Mouse (Mus musculus) intestine, embryonic 14.5 days (tissue): ENCODE data around the gene Rufy3. TPM values are rescaled to one million over a fixed set of nuclear protein-coding genes. Genes with fewer than 3 reads are reported as not detected.
A peak's percentile ranks its signal among the peaks of the same experiment; 100 is the strongest.

Experiments used
- ATAC-seq: fragments of 200-750 bp; cut with Nextera tagmentation; replicated peaks from 2 replicates; pipeline ENCODE4 v1.8.0; 2017; ENCODE audit warnings: low read depth, moderate number of reproducible peaks, moderate TSS enrichment, moderate library complexity; ENCODE audit not compliant: low FRiP score, low TSS enrichment
- DNase-seq: peaks from one replicate; pipeline ENCODE4 v3.0.0-alpha.2; 2018; ENCODE audit warnings: low spot score
- H3K27ac ChIP-seq: fragments of 300-500 bp; sonication (generic); 2 replicates; pipeline ENCODE4 v1.5.1; 2014; ENCODE audit warnings: low read depth, mild to moderate bottlenecking, control low read depth
- H3K27me3 ChIP-seq: fragments of 300-500 bp; sonication (generic); replicated peaks from 2 replicates; pipeline ENCODE4 v1.6.1; 2014; ENCODE audit warnings: low read length, control low read depth; ENCODE audit not compliant: control insufficient read depth, insufficient read depth
- H3K36me3 ChIP-seq: fragments of 300-500 bp; sonication (generic); 2 replicates; pipeline ENCODE4 v1.6.1; 2014; ENCODE audit warnings: low read length, control low read depth; ENCODE audit not compliant: control insufficient read depth, insufficient read depth
- H3K4me1 ChIP-seq: fragments of 300-500 bp; sonication (generic); replicated peaks from 2 replicates; pipeline ENCODE4 v1.6.1; 2014; ENCODE audit warnings: low read length, control low read depth, mixed read lengths; ENCODE audit not compliant: control insufficient read depth, insufficient read depth
- H3K4me2 ChIP-seq: fragments of 300-500 bp; sonication (generic); 2 replicates; pipeline ENCODE4 v1.6.1; 2014; ENCODE audit warnings: low read length
- H3K4me3 ChIP-seq: fragments of 300-500 bp; sonication (generic); 2 replicates; pipeline ENCODE4 v1.5.1; 2014; ENCODE audit warnings: low read depth, low read length, control low read depth, mixed read lengths
- H3K9ac ChIP-seq: fragments of 300-500 bp; sonication (generic); 2 replicates; pipeline ENCODE4 v1.6.1; 2014; ENCODE audit warnings: mild to moderate bottlenecking, low read length
- H3K9me3 ChIP-seq: fragments of 300-500 bp; sonication (generic); 2 replicates; pipeline ENCODE4 v1.6.1; 2016; ENCODE audit warnings: low read length, control low read depth; ENCODE audit not compliant: control insufficient read depth
- WGBS: fragments of 180-500 bp; shearing (Covaris S2); extraction: QIAGEN DNeasy Blood & Tissue Kit; methylation state at CpG from one replicate; pipeline ENCODE4 v1.1.7; 2014; 5-methylcytosine and 5-hydroxymethylcytosine counted together
- polyA plus RNA-seq: library from polyadenylated mRNA; unstranded; fragments of >200 nt; fragmentation: Nextera tagmentation; extraction: Ambion mirVana; gene quantifications from 2 replicates; pipeline ENCODE4 v1.2.1, GENCODE M21; 2014

The Rufy3 gene
- polyA plus RNA-seq, 1 experiment from 2014 or later: 23.4 TPM

GRCm38 (mm10) chr5:88683706-88684105 lies 118.9 kb downstream of the Rufy3 start:
- Histone ChIP-seq H3K9me3 (no peaks in the 10 kb centered on the region), H3K4me3 (no peak overlapping the region), H3K27ac (no peak overlapping the region), H3K36me3 (no peaks in the 10 kb centered on the region), H3K4me1 (no peaks in the 10 kb centered on the region), H3K9ac (no peak overlapping the region), H3K4me2 (no peak overlapping the region), H3K27me3 (no peaks in the 10 kb centered on the region; the same call in 1 of the 2 replicates)
- ATAC-seq: no peak
- WGBS: 71% methylated on average over 9 of the region's 9 CpGs
- DNase-seq: no peak

GRCm38 (mm10) chr5:88684226-88684625 lies 119.4 kb downstream of the Rufy3 start:
- Histone ChIP-seq H3K4me3 (no peak overlapping the region), H3K27ac (no peak overlapping the region), H3K9me3 (no peaks in the 10 kb centered on the region), H3K27me3 (no peaks in the 10 kb centered on the region; the same call in 1 of the 2 replicates), H3K4me2 (no peak overlapping the region), H3K36me3 (no peaks in the 10 kb centered on the region), H3K4me1 (no peaks in the 10 kb centered on the region), H3K9ac (no peak overlapping the region)
- no peak for ATAC-seq
- 11% methylated on average over 3 of the region's 3 CpGs for WGBS
- no peak for DNase-seq

DNA sequence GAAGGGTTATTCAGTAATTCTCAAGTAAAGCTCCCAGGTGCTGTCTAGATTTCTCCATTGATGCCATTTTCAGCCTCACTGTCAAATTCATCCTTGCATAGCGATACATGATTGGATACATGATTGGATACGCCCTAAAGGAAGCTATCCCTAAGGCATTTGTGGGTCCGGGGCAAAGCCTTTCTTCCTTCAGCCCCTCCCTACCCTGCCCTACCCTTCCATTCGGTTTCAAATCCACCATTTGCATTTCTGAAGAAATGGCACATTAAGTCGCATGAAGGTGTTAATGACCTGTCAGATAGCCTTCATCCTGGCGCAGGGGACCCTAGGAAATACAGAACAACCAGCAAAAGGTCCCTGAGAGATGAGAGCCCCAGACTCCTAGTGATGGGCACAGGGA lies 120.5 kb downstream of the Rufy3 start:
- Histone ChIP-seq H3K4me1 (no peaks in the 10 kb centered on the region), H3K4me3 (no peak overlapping the region), H3K36me3 (no peaks in the 10 kb centered on the region), H3K27ac (no peak overlapping the region), H3K9ac (no peak overlapping the region), H3K27me3 (no peaks in the 10 kb centered on the region; the same call in 1 of the 2 replicates), H3K4me2 (no peak overlapping the region), H3K9me3 (no peaks in the 10 kb centered on the region)
- no peak for ATAC-seq
- WGBS: 16% methylated on average over 6 of the region's 6 CpGs
- no peak for DNase-seq

DNA sequence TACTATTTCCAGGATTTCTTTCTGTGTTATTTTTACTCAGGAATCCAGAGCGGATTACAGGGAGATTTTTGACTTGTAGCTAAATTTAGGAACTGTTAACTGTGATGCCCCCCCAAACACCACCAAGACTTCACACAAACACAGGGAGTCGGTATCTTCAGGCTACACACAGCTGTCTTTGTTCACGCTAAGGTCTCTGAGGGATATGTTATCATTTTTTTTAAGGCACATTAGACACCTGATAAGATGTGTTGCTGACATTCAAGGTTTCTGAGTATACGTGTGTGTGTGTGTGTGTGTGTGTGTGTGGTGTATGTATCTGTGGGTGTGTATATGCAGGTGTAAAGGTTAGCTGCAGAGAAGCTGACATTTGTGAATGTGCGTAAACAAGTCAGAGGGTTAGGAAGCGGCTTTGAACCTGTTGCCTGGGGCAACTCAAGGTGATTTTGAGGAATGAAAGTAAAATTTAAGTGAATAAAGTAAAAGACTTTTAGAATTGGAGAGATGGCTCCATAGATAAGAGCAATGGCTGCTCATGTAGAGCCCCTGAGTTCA lies 121.0 kb downstream of the Rufy3 start:
- Histone ChIP-seq H3K4me1 (no peaks in the 10 kb centered on the region), H3K4me3 (no peak overlapping the region), H3K4me2 (no peak overlapping the region), H3K27me3 (no peaks in the 10 kb centered on the region; the same call in 1 of the 2 replicates), H3K36me3 (no peaks in the 10 kb centered on the region), H3K27ac (no peak overlapping the region), H3K9ac (no peak overlapping the region), H3K9me3 (no peaks in the 10 kb centered on the region)
- 62% methylated on average over 6 of the region's 6 CpGs for whole genome bisulfite sequencing
- DNase-seq (no peak), ATAC-seq (no peak)

GRCm38 (mm10) chr5:88687996-88688406 lies 123.2 kb downstream of the Rufy3 start:
- Histone ChIP-seq H3K27ac (no peak overlapping the region), H3K4me1 (0 out of 2 replicates have a peak, but pooled peaks cover 6% of the 10 kb centered on the region), H3K4me3 (no peak overlapping the region), H3K4me2 (no peak overlapping the region), H3K27me3 (no peaks in the 10 kb centered on the region; the same call in 1 of the 2 replicates), H3K9ac (no peak overlapping the region), H3K9me3 (no peaks in the 10 kb centered on the region), H3K36me3 (no peaks in the 10 kb centered on the region)
- WGBS: 83% methylated on average over 8 of the region's 8 CpGs
- no peak for ATAC-seq
- DNase-seq: no peak

DNA sequence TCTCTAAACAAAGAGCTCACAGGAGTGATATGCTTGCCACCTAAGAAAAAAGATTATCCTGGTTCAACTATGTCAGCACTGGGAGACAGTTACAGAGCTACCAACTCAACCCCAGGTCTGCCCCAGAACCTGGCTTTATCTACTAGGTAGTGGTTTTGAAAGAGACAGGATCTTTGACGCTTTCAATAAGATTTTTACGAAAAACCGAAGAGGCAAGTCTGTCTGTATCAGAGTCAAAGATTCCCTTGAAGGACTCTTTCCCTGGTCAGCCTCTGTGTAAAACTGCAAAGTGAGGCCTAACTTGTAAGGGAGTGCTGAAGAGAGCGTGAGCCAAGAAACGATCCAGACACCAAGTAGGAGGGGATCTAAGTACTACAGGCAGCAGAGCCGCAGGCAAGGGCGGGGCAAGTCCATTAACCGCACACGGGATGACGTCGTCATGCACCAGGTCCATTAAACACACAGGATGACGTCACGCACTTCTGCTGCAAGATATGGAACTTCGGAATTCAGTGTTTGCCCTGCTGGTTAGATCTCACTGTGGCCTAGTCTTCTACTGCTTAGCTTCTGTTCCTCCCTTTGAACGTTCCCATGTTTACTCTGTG lies 123.8 kb downstream of the Rufy3 start:
- H3K9me3 ChIP-seq: no peaks in the 10 kb centered on the region
- H3K4me3 ChIP-seq: no peak overlapping the region
- ATAC-seq: 0 out of 2 replicates have a peak, but pooled peaks have one; percentile 48
- DNase-seq: peak; percentile 59
- H3K4me2 ChIP-seq: no peak overlapping the region
- H3K36me3 ChIP-seq: no peaks in the 10 kb centered on the region
- no peak overlapping the region for H3K9ac ChIP-seq
- H3K4me1 ChIP-seq: 0 out of 2 replicates have a peak, but pooled peaks cover 6% of the 10 kb centered on the region
- no peaks in the 10 kb centered on the region; the same call in 1 of the 2 replicates for H3K27me3 ChIP-seq
- no peak overlapping the region for H3K27ac ChIP-seq
- WGBS: 64% methylated on average over 15 of the region's 15 CpGs

DNA sequence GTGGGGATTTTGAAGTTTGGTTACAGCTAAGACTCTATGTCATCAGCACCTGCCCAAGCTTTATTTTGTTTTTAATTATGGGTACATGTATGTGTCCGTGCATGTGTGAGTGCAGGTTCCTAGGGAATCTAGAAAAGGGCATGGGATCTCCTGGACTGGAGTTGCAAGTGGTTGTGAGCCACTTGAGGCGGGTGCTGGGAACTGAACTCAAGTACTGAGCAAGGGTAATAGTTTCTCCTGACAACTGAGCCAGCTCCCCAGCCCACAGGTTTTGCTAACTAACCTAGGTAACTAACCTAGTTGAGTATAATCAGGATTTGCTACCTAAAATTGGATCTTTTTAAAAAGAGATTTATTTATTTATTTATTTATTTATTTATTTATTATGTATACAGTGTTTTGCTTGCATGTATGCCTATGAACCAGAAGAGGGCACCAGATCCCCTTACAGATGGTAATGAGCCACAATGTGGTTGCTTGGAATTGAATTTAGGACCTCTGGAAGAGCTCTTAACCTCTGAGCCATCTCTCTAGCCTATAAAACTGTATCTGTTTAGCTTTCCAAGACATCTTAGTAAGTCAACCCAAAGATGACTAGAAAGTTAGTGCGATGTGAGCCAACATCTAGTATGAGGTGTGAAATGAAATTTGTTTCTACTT lies 124.6 kb downstream of the Rufy3 start:
- no peak for ATAC-seq
- H3K27ac ChIP-seq: no peak overlapping the region
- H3K4me3 ChIP-seq: no peak overlapping the region
- H3K9ac ChIP-seq: no peak overlapping the region
- H3K4me2 ChIP-seq: no peak overlapping the region
- H3K9me3 ChIP-seq: no peaks in the 10 kb centered on the region
- WGBS: 77% methylated on average over 3 of the region's 3 CpGs
- H3K4me1 ChIP-seq: 0 out of 2 replicates have a peak, but pooled peaks cover 6% of the 10 kb centered on the region
- DNase-seq: no peak
- no peaks in the 10 kb centered on the region for H3K36me3 ChIP-seq
- H3K27me3 ChIP-seq: no peaks in the 10 kb centered on the region; the same call in 1 of the 2 replicates

DNA sequence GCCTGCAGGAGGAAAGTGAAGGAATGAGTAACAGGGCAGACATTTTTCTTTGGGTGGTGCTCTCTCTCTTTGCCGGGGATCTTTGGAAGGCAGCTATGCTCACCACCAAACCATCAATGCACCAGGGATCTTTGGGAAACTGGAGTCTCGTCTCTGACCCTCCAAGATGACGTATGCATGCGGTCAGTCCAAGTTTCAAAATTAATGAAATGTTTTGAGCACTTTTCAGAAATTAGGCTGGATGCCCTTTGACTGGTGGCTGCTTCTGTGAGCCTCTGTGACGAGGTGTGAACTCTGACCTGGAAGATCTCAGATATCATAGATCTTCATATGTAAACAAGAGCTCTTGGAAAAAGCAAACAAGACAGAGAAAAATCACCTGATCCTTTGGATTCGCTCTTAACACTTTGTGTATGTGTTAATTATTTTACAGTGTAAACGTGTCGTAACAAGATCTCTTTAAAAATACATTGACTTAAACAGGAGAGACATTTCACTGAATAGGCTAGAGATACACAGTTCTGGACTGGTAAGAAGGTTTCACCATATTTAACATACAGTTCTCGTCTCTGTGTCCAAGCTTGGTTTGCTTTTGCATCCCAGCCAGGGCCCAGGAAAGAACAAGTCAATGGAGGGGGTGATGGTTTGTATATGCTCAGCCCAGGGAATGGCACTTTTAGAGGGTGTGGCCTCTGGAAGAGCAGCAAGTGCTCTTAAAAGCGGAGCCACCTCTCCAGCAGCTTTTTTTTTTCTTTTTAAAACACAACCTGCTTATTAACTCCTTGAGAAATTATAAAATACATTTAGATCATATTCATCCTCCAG lies 126.1 kb downstream of the Rufy3 start:
- Histone ChIP-seq H3K36me3 (no peaks in the 10 kb centered on the region), H3K27me3 (no peaks in the 10 kb centered on the region; the same call in 1 of the 2 replicates), H3K4me3 (no peak overlapping the region), H3K9ac (no peak overlapping the region), H3K4me2 (no peak overlapping the region), H3K4me1 (0 out of 2 replicates have a peak, but pooled peaks cover 6% of the 10 kb centered on the region), H3K9me3 (no peaks in the 10 kb centered on the region), H3K27ac (no peak overlapping the region)
- 29% methylated on average over 10 of the region's 10 CpGs for WGBS
- DNase-seq (no peak), ATAC-seq (no peak)
